Mouse (Mus musculus): Measurements from ENCODE around the gene Aipl1. TPM values are rescaled to one million over a fixed set of nuclear protein-coding genes. Genes with fewer than 3 reads are reported as not detected.
A peak's percentile ranks its signal among the peaks of the same experiment; 100 is the strongest.

Aipl1 gene
- polyA plus RNA-seq, 1 experiment from 2014 or later = not detected

DNA sequence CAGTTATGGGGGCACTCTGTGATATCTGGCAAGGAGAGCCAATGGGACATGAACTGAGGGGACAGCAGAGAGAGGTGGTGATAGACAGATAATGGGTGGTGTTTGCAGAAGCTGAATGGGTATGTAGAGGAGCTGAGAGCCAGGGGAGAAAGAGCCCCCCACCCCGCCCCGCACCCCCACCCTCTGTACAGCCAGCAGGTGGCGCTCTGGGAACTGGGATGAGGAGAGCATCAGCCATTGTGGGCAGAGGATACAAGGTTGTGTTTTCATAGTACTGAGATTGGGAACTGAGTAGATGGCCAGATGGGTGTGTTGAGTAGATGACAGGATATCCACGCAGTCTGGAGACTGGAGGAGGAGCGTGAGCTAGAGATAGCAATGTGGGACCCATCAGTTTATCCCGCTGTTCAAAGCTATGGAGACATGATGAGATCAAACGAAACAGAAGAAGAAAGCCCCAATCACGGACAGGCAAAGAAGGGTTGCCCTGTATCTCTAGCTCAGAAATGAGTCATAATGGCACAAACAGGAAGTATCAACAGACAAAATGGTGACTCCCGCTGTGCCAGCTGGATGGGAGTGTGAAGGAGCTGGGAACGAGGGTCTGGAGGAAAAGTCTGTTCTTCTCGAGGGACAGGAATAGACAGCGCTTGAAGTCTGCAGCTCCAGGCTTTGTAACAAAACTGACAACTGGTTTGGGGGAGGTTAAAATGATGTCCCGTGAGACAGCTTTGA is 20.6 kb downstream of the Aipl1 start:
- no peak overlapping the region for H3K4me2 ChIP-seq (replicated peaks; ENCODE audit: low read depth, low read length)
- H3K36me3 ChIP-seq (ENCODE audit: control insufficient read depth, insufficient read depth, low read length) = no peaks in the 10 kb centered on the region
- no peak overlapping the region for H3K27ac ChIP-seq (ENCODE audit: low read depth, low read length)
- H3K4me3 ChIP-seq (ENCODE audit: low read depth, low read length) = no peak overlapping the region
- WGBS = 77% methylated on average over 13 of the region's 13 CpGs
- H3K27me3 ChIP-seq (ENCODE audit: control insufficient read depth, insufficient read depth, low read length) = no peaks in the 10 kb centered on the region
- H3K9me3 ChIP-seq (ENCODE audit: control insufficient read depth, low read length) = no peaks in the 10 kb centered on the region
- no peaks in the 10 kb centered on the region for H3K4me1 ChIP-seq (replicated peaks; ENCODE audit: control insufficient read depth, insufficient read depth, low read length)
- H3K9ac ChIP-seq (ENCODE audit: low read depth, low read length) = no peak overlapping the region
- no peak for DNase-seq (ENCODE audit: low spot score)
- no peak for ATAC-seq (ENCODE audit: low FRiP score)

DNA sequence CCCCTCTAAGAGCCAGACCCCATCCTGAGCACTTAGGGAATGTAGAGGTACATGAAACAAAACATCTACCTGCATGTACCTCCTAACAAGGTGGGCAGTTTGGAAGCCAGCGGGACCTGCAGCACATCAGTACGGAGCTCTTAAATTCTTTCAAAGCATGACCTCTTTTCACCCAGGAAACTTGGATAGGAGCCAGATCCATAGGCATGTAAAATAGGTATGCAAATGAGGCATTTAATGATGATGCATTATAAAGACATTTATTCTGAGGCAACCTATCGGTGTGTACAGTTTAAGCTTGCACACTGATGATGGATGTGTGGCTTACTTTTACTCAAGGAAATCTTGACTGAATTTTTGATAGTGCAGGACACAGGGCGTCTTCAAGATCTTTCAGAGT is 22.6 kb downstream of the Aipl1 start:
- H3K27ac ChIP-seq (ENCODE audit: low read depth, low read length) = no peak overlapping the region
- H3K9me3 ChIP-seq (ENCODE audit: control insufficient read depth, low read length) = no peaks in the 10 kb centered on the region
- ATAC-seq (ENCODE audit: low FRiP score) = no peak
- H3K4me1 ChIP-seq (replicated peaks; ENCODE audit: control insufficient read depth, insufficient read depth, low read length) = no peaks in the 10 kb centered on the region
- H3K36me3 ChIP-seq (ENCODE audit: control insufficient read depth, insufficient read depth, low read length) = no peaks in the 10 kb centered on the region
- no peak overlapping the region for H3K4me2 ChIP-seq (replicated peaks; ENCODE audit: low read depth, low read length)
- H3K9ac ChIP-seq (ENCODE audit: low read depth, low read length) = no peak overlapping the region
- no peak overlapping the region for H3K4me3 ChIP-seq (ENCODE audit: low read depth, low read length)
- WGBS = 73% methylated on average over 4 of the region's 4 CpGs
- DNase-seq (ENCODE audit: low spot score) = no peak
- no peaks in the 10 kb centered on the region for H3K27me3 ChIP-seq (ENCODE audit: control insufficient read depth, insufficient read depth, low read length)

DNA sequence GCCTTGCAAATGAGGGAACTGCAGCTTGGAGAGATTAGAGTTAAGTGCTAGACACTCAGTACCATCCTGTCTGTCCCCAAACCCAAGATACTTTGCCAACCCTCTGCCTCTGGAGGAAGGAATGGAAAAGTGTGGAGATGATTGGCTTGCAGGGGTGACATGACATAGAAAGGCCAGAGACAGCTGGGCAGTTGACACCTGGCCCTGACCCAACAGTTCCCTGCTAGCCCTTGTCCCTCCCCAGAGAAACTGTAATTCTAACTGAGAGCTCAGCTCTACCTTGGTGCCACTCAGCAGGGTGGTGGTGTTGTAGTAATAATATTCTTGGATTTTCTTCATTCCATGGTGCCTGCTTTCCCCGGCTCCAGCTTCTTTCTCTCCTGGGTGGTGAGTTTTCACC is 25.4 kb downstream of the Aipl1 start:
- WGBS = 64% methylated on average over 1 of the region's 1 CpGs
- Histone ChIP-seq H3K4me3 (ENCODE audit: low read depth, low read length) (no peak overlapping the region), H3K4me1 (replicated peaks; ENCODE audit: control insufficient read depth, insufficient read depth, low read length) (no peaks in the 10 kb centered on the region), H3K27me3 (ENCODE audit: control insufficient read depth, insufficient read depth, low read length) (no peaks in the 10 kb centered on the region), H3K9me3 (ENCODE audit: control insufficient read depth, low read length) (no peaks in the 10 kb centered on the region), H3K27ac (ENCODE audit: low read depth, low read length) (no peak overlapping the region), H3K9ac (ENCODE audit: low read depth, low read length) (no peak overlapping the region), H3K4me2 (replicated peaks; ENCODE audit: low read depth, low read length) (no peak overlapping the region), H3K36me3 (ENCODE audit: control insufficient read depth, insufficient read depth, low read length) (no peaks in the 10 kb centered on the region)
- no peak for ATAC-seq (ENCODE audit: low FRiP score)
- DNase-seq (ENCODE audit: low spot score) = no peak

GRCm38 (mm10) chr11:72010940-72011722 is 26.2 kb downstream of the Aipl1 start:
- Histone ChIP-seq H3K4me3 (ENCODE audit: low read depth, low read length) (no peak overlapping the region), H3K27me3 (ENCODE audit: control insufficient read depth, insufficient read depth, low read length) (no peaks in the 10 kb centered on the region), H3K9me3 (ENCODE audit: control insufficient read depth, low read length) (no peaks in the 10 kb centered on the region), H3K9ac (ENCODE audit: low read depth, low read length) (no peak overlapping the region), H3K36me3 (ENCODE audit: control insufficient read depth, insufficient read depth, low read length) (no peaks in the 10 kb centered on the region), H3K4me2 (replicated peaks; ENCODE audit: low read depth, low read length) (no peak overlapping the region), H3K27ac (ENCODE audit: low read depth, low read length) (no peak overlapping the region), H3K4me1 (replicated peaks; ENCODE audit: control insufficient read depth, insufficient read depth, low read length) (no peaks in the 10 kb centered on the region)
- ATAC-seq (ENCODE audit: low FRiP score) = no peak
- no peak for DNase-seq (ENCODE audit: low spot score)
- WGBS = 66% methylated on average over 9 of the region's 9 CpGs

DNA sequence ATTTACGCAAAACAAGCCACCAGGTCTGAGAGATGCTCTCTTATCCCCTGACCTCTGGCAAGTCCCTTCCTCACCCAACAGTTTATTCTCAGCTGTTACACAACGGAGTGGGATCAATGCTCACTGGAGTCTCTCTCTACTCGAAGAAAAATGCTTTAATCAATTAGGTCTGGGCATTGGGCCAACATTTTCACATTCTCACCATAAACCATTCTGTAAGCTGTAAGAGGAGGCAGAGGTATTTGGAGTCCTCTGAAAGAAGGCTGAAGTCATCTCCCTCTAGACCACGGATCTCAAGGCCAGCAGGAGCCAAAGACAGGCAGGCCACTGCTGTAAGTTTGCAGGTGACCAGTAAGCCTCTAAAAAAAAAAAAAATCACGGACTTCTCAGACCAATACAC is 26.9 kb downstream of the Aipl1 start:
- Histone ChIP-seq H3K27ac (ENCODE audit: low read depth, low read length) (no peak overlapping the region), H3K9ac (ENCODE audit: low read depth, low read length) (no peak overlapping the region), H3K4me2 (replicated peaks; ENCODE audit: low read depth, low read length) (no peak overlapping the region), H3K9me3 (ENCODE audit: control insufficient read depth, low read length) (no peaks in the 10 kb centered on the region), H3K4me3 (ENCODE audit: low read depth, low read length) (no peak overlapping the region), H3K4me1 (replicated peaks; ENCODE audit: control insufficient read depth, insufficient read depth, low read length) (no peaks in the 10 kb centered on the region), H3K27me3 (ENCODE audit: control insufficient read depth, insufficient read depth, low read length) (no peaks in the 10 kb centered on the region), H3K36me3 (ENCODE audit: control insufficient read depth, insufficient read depth, low read length) (no peaks in the 10 kb centered on the region)
- ATAC-seq (ENCODE audit: low FRiP score) = no peak
- DNase-seq (ENCODE audit: low spot score) = no peak
- WGBS = 70% methylated on average over 5 of the region's 5 CpGs

DNA sequence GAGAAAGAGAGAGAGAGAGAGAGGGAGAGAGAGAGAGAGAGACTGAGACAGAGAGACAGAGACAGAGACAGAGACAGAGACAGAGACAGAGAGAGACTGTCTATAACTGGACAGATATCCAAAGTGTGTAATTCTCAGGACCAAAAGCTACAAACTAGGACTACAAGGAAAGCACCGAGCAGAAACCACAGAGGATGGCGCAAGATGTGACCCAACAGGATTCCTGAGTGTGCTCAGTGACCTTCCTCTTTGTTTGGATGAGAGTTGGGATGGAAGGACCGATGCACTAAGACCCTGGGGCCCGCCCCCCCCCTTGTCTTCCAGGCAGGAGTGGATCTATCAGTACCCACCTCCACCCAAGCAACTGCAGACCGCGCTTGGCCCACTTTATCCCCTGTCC is 31.8 kb downstream of the Aipl1 start:
- Histone ChIP-seq H3K36me3 (ENCODE audit: control insufficient read depth, insufficient read depth, low read length) (no peaks in the 10 kb centered on the region), H3K27ac (ENCODE audit: low read depth, low read length) (no peak overlapping the region), H3K9ac (ENCODE audit: low read depth, low read length) (no peak overlapping the region), H3K4me3 (ENCODE audit: low read depth, low read length) (no peak overlapping the region), H3K27me3 (ENCODE audit: control insufficient read depth, insufficient read depth, low read length) (no peaks in the 10 kb centered on the region), H3K9me3 (ENCODE audit: control insufficient read depth, low read length) (no peaks in the 10 kb centered on the region), H3K4me2 (replicated peaks; ENCODE audit: low read depth, low read length) (no peak overlapping the region), H3K4me1 (replicated peaks; ENCODE audit: control insufficient read depth, insufficient read depth, low read length) (no peaks in the 10 kb centered on the region)
- 86% methylated on average over 6 of the region's 6 CpGs for WGBS
- ATAC-seq (ENCODE audit: low FRiP score) = no peak
- DNase-seq (ENCODE audit: low spot score) = no peak

- DNase-seq (ENCODE audit: low spot score) = no peak
- no peak for ATAC-seq (ENCODE audit: low FRiP score)
- no peaks in the 10 kb centered on the region for H3K36me3 ChIP-seq (ENCODE audit: control insufficient read depth, insufficient read depth, low read length)
- no peak overlapping the region for H3K4me3 ChIP-seq (ENCODE audit: low read depth, low read length)
- H3K4me2 ChIP-seq (replicated peaks; ENCODE audit: low read depth, low read length) = no peak overlapping the region
- H3K4me1 ChIP-seq (replicated peaks; ENCODE audit: control insufficient read depth, insufficient read depth, low read length) = no peaks in the 10 kb centered on the region
- no peak overlapping the region for H3K9ac ChIP-seq (ENCODE audit: low read depth, low read length)
- WGBS = 57% methylated on average over 9 of the region's 9 CpGs
- no peaks in the 10 kb centered on the region for H3K9me3 ChIP-seq (ENCODE audit: control insufficient read depth, low read length)
- H3K27ac ChIP-seq (ENCODE audit: low read depth, low read length) = no peak overlapping the region
- no peaks in the 10 kb centered on the region for H3K27me3 ChIP-seq (ENCODE audit: control insufficient read depth, insufficient read depth, low read length)
These were observed 34.1 kb downstream of the Aipl1 start for GRCm38 (mm10) chr11:72003171-72003570.

DNA sequence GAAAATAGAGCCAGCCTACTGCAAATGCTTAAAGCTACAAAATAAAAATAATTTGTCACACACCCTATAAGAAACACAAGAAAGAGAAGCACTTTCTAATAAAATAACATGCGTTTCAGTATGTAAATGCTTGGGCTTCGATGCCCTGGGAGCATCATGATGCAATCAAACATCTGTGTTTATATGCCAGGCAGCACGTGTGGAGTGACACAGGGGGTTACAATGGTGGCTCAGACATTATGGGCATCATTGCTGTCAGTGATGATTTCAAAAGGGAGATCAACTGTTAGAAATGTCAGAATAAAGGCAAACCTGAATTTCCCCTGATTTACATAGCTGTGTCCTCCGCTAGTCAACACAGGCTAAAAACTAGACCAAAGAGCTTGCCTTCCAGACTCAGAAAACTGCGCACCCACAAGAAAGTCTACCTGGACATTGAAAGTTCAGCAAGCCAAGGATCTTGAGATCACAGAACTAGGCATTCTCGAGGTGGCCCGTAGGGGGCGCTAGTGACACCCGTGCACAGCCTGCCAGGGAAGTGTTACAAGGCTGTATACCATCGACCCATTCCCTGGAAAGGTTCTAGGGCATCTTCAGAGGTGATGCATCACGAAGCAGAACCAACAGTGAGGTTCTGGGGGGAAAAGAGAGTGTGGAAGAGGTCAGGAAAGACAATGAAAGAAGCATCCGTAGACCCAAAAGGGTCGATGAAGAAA is 35.0 kb downstream of the Aipl1 start:
- ATAC-seq (ENCODE audit: low FRiP score) (no peak), DNase-seq (ENCODE audit: low spot score) (peak; percentile 42)
- H3K4me3 ChIP-seq (ENCODE audit: low read depth, low read length) = no peak overlapping the region
- H3K27ac ChIP-seq (ENCODE audit: low read depth, low read length) = no peak overlapping the region
- WGBS = 48% methylated on average over 13 of the region's 13 CpGs
- H3K9ac ChIP-seq (ENCODE audit: low read depth, low read length) = no peak overlapping the region
- H3K4me1 ChIP-seq (replicated peaks; ENCODE audit: control insufficient read depth, insufficient read depth, low read length) = no peaks in the 10 kb centered on the region
- H3K9me3 ChIP-seq (ENCODE audit: control insufficient read depth, low read length) = no peaks in the 10 kb centered on the region
- no peak overlapping the region for H3K4me2 ChIP-seq (replicated peaks; ENCODE audit: low read depth, low read length)
- no peaks in the 10 kb centered on the region for H3K36me3 ChIP-seq (ENCODE audit: control insufficient read depth, insufficient read depth, low read length)
- no peaks in the 10 kb centered on the region for H3K27me3 ChIP-seq (ENCODE audit: control insufficient read depth, insufficient read depth, low read length)

All from hindbrain, embryonic 11.5 days (tissue).